ENCODE assay signal across 25 mouse cellular contexts in genomic region chr17:31032341-31032740, GRCm38 (mm10).
"Had no signal": no experiment of that assay in that cellular context is flagged by ENCODE, and none has a peak within 500 bp of the region (broad histone marks: within the 10 kb centered on the region; RNA-seq: fewer than 3 reads in every experiment).

No protein-coding gene starts in this region.

- DNase-seq: forebrain, postnatal 0 days; gastrocnemius, postnatal 14 days; gastrocnemius, postnatal 36 days; heart, adult 18-20 months; heart, postnatal 4 days; kidney, adult 2 months; kidney, postnatal 10 days; kidney, postnatal 25 days; kidney, postnatal 4 days; layer of hippocampus, adult 9-11 months; layer of hippocampus, postnatal 36 days; left cerebral cortex, postnatal 4 days had no signal

- H3K36me3 ChIP-seq: heart, embryonic 10.5 days; heart, embryonic 12.5 days; hindbrain, embryonic 10.5 days; hindbrain, embryonic 12.5 days; intestine, embryonic 15.5 days; limb, embryonic 13.5 days; limb, embryonic 15.5 days; liver, embryonic 12.5 days had no signal

- H3K4me3 ChIP-seq: heart, embryonic 10.5 days; heart, embryonic 12.5 days; hindbrain, embryonic 10.5 days; hindbrain, embryonic 12.5 days; intestine, embryonic 15.5 days; limb, embryonic 13.5 days; limb, embryonic 15.5 days; liver, embryonic 12.5 days had no signal

- H3K9ac ChIP-seq: forebrain, postnatal 0 days; heart, embryonic 12.5 days; hindbrain, embryonic 12.5 days; hindbrain, embryonic 14.5 days; intestine, embryonic 15.5 days; limb, embryonic 13.5 days; limb, embryonic 15.5 days; liver, embryonic 12.5 days; liver, embryonic 14.5 days had no signal

- H3K4me1 ChIP-seq: intestine, embryonic 15.5 days had no signal

- H3K27ac ChIP-seq: heart, embryonic 10.5 days; hindbrain, embryonic 10.5 days; hindbrain, embryonic 12.5 days; hindbrain, embryonic 14.5 days; intestine, embryonic 15.5 days; limb, embryonic 13.5 days; limb, embryonic 15.5 days; liver, embryonic 12.5 days; liver, embryonic 14.5 days had no signal

- H3K27me3 ChIP-seq: heart, embryonic 12.5 days; hindbrain, embryonic 12.5 days; intestine, embryonic 15.5 days; limb, embryonic 13.5 days; limb, embryonic 15.5 days had no signal

- ATAC-seq: forebrain, postnatal 0 days; hindbrain, embryonic 16.5 days; inflammation-experienced regulatory T-cells, adult 6 months; intestine, embryonic 15.5 days; intestine, postnatal 0 days; liver, embryonic 12.5 days had no signal
